Mouse (Mus musculus) neutrophil, adult 5-6 weeks (primary cell): ENCODE results near the gene Pdcd5. TPM values are rescaled to one million over a fixed set of nuclear protein-coding genes. Genes with fewer than 3 reads are reported as not detected.

Experiments used
- total RNA-seq: library from RNA; stranded (forward); fragments of 200-1000 nt; gene quantifications from 2 replicates; pipeline ENCODE4 v1.2.3, GENCODE M21; 2017

Pdcd5 gene
- total RNA-seq, 1 experiment from 2014 or later = 39.9 TPM

Other genes with a start within 250 kb of the Pdcd5 start
- not detected in 2 replicates for gene Slc7a9, start 198.7 kb downstream of the Pdcd5 start, total RNA-seq
- not detected in 2 replicates for gene Tdrd12, start 109.8 kb downstream of the Pdcd5 start, total RNA-seq
- 6.1 and 6.4 TPM in 2 replicates for gene Nudt19, start 91.2 kb downstream of the Pdcd5 start, total RNA-seq
- 0.12 TPM in 1 of 2 replicates, not detected in the other for gene Rgs9bp, start 61.9 kb downstream of the Pdcd5 start, total RNA-seq
- gene Ankrd27, start 61.3 kb downstream of the Pdcd5 start, total RNA-seq = 21.1 and 21.7 TPM in 2 replicates
- gene Dpy19l3, start 106.9 kb upstream of the Pdcd5 start, total RNA-seq = 8.7 and 15.1 TPM in 2 replicates
- 24.6 and 27.7 TPM in 2 replicates for gene Zfp507, start 155.5 kb upstream of the Pdcd5 start, total RNA-seq